Mouse (Mus musculus) spleen, postnatal 0 days (tissue): ENCODE measurements around the gene L3hypdh. TPM values are rescaled to one million over a fixed set of nuclear protein-coding genes. Genes with fewer than 3 reads are reported as not detected.

ENCODE experiments used
- polyA plus RNA-seq: library from polyadenylated mRNA; unstranded; fragments of >200 nt; fragmentation: Nextera tagmentation; extraction: Ambion mirVana; gene quantifications from 2 replicates; pipeline ENCODE4 v1.2.1, GENCODE M21; 2015

L3hypdh gene
- polyA plus RNA-seq, result 5.9 and 6.9 TPM in 2 replicates

GRCm38 (mm10) chr12:72085329-72086165, at the start of gene L3hypdh, which contains the start of gene Jkamp:
Gene L3hypdh, minus strand, starts transcription at chr12:72085439.
Gene Jkamp, plus strand, starts transcription at chr12:72085589.

GRCm38 (mm10) chr12:72070327-72071269, 14.6 kb downstream of the L3hypdh start, which contains the start of gene Gpr135:
Gene Gpr135, minus strand, starts transcription at chr12:72071125.

Other genes starting within 250 kb of the L3hypdh start
- gene Gpr135, start 14.3 kb downstream of the L3hypdh start, polyA plus RNA-seq, result 0.18 and 0.23 TPM in 2 replicates
- 25.9 and 36.7 TPM in 2 replicates for gene Jkamp, start 150 bp upstream of the L3hypdh start, polyA plus RNA-seq
- not detected in 2 replicates for gene Ccdc175, start 99.6 kb upstream of the L3hypdh start, polyA plus RNA-seq